Mouse (Mus musculus): ENCODE measurements around the gene Nfib.

GRCm38 (mm10) chr4:82723048-82723447, 17.5 kb upstream of the Nfib start:
- TF ChIP-seq CTCF (IDR thresholded peaks at IDR 0.05) (no peak), EP300 (IDR thresholded peaks at IDR 0.05) (no peak)

All from lung, postnatal 0 days (tissue).